Mouse (Mus musculus) common myeloid progenitor, adult 5-6 weeks (primary cell): Measurements from ENCODE around the gene Igf1. TPM values are rescaled to one million over a fixed set of nuclear protein-coding genes. Genes with fewer than 3 reads are reported as not detected.
A peak's percentile ranks its signal among the peaks of the same experiment; 100 is the strongest.

ENCODE experiments used
- ATAC-seq: replicated peaks from 2 replicates; pipeline ENCODE4 v1.8.0; 2016; ENCODE audit warnings: low read depth, mild to moderate bottlenecking, moderate TSS enrichment, inconsistent platforms; ENCODE audit not compliant: poor library complexity, severe bottlenecking
- total RNA-seq: library from RNA; stranded (forward); fragments of 200-1000, 187-1606 nt; gene quantifications from 2 replicates; pipeline ENCODE4 v1.2.3, GENCODE M21; 2017

Gene Igf1
- total RNA-seq, 1 experiment from 2014 or later, result 0.23 TPM

GRCm38 (mm10) chr10:87859453-87859852 is 1.4 kb downstream of the Igf1 start:
- ATAC-seq, result no peak

GRCm38 (mm10) chr10:87860181-87861103 is 2.4 kb downstream of the Igf1 start:
- ATAC-seq, result no peak

- ATAC-seq, result no peak
Measured at GRCm38 (mm10) chr10:87861104-87861455, 3.0 kb downstream of the Igf1 start.

DNA sequence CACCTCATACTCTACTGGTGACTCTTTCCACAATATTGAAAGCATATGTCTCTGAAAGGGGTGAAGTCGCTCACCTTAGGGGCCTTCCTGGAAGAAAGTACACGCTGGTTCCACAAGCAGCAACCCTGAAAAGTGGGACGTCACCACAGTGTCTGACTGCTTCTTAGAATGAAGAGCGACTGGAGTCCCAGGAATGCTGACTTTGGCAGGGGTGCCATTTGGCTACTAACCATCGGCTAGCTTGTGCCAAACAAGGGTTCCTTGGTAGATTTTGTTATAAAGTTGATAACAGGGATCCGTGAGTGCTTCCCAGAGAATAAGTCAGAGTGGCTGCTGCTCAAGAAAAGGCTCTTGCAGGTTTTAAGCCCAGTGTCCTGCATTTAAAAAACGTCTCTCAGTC is 4.8 kb downstream of the Igf1 start:
- ATAC-seq, result no peak

DNA sequence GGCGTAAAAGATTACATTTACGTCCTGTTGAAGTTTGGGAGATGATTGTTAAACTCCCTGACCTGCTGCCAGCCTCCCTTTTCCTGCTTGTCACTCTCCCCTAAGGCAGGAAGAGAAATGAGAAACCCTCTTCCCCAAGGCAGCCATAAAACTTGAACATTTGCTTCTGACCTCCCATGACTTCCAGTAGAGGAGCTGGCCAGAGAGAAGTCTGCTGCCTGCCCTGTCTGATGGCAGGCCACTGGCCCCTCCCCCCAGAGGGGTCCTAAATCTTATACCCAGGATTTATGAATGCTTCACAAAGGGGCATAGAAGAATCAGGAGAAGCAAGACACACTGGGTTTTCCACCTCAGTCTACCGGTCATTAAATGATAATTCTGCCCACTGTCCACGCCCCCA is 5.3 kb downstream of the Igf1 start:
- ATAC-seq, result no peak

DNA sequence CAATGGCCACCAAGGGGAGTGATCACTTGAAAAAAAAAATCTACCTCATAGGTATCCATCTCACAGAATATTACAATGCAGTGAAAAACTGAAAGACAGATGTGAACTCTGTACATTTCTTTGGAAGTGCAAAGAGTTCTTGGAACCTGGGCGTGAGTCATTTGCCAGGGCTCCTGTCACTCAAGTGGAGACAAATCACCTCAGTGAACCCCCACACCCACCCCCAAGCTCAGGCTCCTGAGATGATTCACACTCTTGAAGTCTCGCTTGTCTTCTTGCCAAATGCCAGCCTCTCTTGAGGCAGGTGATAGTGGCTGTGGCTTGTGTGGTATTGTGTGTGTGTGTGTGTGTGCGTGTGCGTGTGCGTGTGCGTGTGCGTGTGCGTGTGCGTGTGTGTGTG is 7.6 kb downstream of the Igf1 start:
- ATAC-seq, result no peak

- no peak for ATAC-seq
Measured at GRCm38 (mm10) chr10:87866448-87866847, 8.4 kb downstream of the Igf1 start.

DNA sequence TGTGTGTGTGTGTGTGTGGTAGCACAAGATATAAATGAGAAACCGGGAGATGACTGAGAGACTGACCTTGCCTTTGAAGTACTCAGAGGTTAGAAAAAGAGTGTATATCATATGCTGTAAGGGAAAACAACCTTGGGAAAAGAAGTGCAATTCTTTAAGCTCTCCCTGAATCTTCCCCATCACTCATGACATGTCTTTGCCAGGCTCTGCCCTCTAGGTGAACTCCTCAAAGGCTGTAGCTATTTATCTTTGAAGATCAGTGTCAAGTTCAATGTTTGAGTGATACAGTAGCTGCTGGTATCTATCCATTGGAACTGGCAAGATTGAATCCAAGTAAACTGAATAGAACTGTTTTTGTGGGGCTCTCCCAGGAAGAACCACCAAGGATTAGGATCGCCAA is 9.2 kb downstream of the Igf1 start:
- ATAC-seq, result no peak

GRCm38 (mm10) chr10:87867631-87868030 is 9.6 kb downstream of the Igf1 start:
- ATAC-seq, result no peak

DNA sequence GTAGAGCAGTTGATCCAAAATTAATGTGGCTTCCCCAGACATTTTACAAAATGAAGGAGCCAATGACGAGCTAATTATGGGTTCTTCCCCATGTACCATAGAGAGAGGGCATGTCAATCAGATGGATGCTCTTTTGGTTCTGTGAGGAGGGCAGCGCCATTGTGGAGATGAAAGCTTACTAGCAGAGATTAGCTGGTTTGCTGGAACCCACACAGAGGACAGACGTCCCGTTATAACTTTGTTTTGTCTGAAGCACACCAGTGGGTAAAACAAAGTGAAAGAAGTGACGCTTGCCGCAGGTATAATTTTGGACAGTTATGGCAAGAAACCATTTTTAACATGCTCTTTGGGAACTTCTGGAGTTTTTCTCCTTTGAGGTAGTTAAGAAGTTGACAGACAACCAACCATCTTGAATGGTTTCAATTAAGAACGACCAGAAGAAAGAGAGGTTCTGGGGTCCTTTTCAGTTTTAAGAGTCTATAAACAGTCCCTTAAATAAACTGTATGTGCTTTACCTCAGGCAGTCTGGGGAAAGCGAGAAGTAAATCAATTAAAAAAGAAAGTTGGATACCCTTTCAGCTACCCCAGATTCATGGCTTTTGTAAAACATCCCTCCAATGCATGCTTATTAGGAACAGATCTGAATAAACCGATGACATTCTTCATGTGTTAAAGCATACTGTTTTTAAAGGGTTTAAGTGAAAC is 10.4 kb downstream of the Igf1 start:
- ATAC-seq, result no peak

- no peak for ATAC-seq
Measured at GRCm38 (mm10) chr10:87869151-87869550, 11.1 kb downstream of the Igf1 start.

- no peak for ATAC-seq
Measured at GRCm38 (mm10) chr10:87869691-87870090, 11.6 kb downstream of the Igf1 start.

GRCm38 (mm10) chr10:87871863-87872647 is 14.0 kb downstream of the Igf1 start:
- ATAC-seq, result no peak

DNA sequence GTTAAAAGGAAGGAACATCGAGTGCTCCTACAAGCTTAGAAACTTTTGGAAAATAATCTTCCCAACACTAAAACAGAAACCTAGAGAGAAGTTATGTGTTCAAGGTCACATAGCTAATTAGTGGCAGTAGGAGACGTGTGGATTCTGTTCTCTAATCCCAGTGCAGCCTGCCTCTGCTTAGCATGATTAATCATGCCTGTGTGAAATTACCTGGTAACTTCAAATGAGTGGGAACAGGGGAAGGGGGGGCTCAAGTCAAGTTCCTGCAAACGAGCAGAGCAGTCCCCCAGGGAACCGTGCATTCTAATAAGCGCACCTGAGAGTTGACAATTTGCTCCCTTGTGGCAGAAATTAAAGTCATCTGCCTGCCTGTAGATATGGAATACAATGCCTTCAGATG is 14.8 kb downstream of the Igf1 start:
- no peak for ATAC-seq

GRCm38 (mm10) chr10:87873516-87873915 is 15.5 kb downstream of the Igf1 start:
- no peak for ATAC-seq

GRCm38 (mm10) chr10:87880071-87880785 is 22.2 kb downstream of the Igf1 start:
- no peak for ATAC-seq

GRCm38 (mm10) chr10:87885326-87886040 is 27.4 kb downstream of the Igf1 start:
- no peak for ATAC-seq

DNA sequence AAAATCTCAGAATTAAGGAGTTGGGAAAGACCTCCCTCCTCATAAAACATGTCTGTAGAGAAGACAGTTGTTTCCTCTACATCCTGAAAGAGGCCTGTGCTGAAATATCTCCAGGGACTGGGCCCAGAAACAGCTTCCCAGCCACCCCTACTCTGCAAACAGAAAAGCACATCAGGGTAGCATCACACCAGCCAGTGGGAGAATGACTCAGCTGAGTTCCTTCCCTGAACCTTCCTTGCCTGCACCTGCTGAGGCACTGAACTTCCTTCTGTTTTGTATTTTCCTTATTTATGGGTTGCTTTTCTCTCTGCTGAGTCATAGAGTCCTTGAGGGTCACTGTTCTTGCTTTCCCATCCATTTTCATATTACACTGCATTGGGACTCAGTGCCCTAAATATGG is 31.8 kb downstream of the Igf1 start:
- peak; percentile 58 for ATAC-seq

- ATAC-seq, result no peak
Measured at GRCm38 (mm10) chr10:87892256-87892655, 34.2 kb downstream of the Igf1 start.
